ENCODE assay signal across 8 mouse cellular contexts in genomic region chr1:189007980-189008324, GRCm38 (mm10). TPM values are rescaled to one million over a fixed set of nuclear protein-coding genes. Genes with fewer than 3 reads are reported as not detected.
DNase-seq lines count a peak whose midpoint lies in the region; ATAC-seq and TF ChIP-seq lines count a peak whose summit lies in the region.

No protein-coding gene starts in this region.

- no peak overlapping the region; the same call in 1 of the 2 replicates for H3K4me2 ChIP-seq in limb, embryonic 11.5 days (ENCODE audit: low read depth, severe bottlenecking)

- TF ChIP-seq POLR2A in lung, adult 2 months (IDR thresholded peaks at IDR 0.05; ENCODE audit: borderline replicate concordance, extremely low read depth, low read depth, low read length), result no peak
- no peak for TF ChIP-seq POLR2A in olfactory bulb, adult 2 months (IDR thresholded peaks at IDR 0.05; ENCODE audit: insufficient read depth, low read depth, low read length)

- H3K9ac ChIP-seq in limb, embryonic 11.5 days (ENCODE audit: low read length), result no peak overlapping the region

- peak; percentile 26; the same call in 1 of the 2 replicates for ATAC-seq in limb, embryonic 11.5 days (ENCODE audit: insufficient number of reproducible peaks, low FRiP score, low TSS enrichment, low read depth)

- peaks cover 18% of the 10 kb centered on the region for H3K36me3 ChIP-seq in forebrain, embryonic 10.5 days (replicated peaks)
- H3K36me3 ChIP-seq in limb, embryonic 11.5 days (ENCODE audit: control insufficient read depth, insufficient read depth, low read length), result 0 out of 2 replicates have a peak, but pooled peaks cover 4% of the 10 kb centered on the region

- H3K27me3 ChIP-seq in forebrain, embryonic 10.5 days (ENCODE audit: poor library complexity, severe bottlenecking), result peaks cover 8% of the 10 kb centered on the region; the same call in 1 of the 2 replicates
- no peaks in the 10 kb centered on the region for H3K27me3 ChIP-seq in limb, embryonic 11.5 days (ENCODE audit: control insufficient read depth, insufficient read depth, low read length)

- no peak for TF ChIP-seq CTCF in lung, adult 2 months (IDR thresholded peaks at IDR 0.05; ENCODE audit: insufficient read depth, low read length)
- TF ChIP-seq CTCF in olfactory bulb, adult 2 months (IDR thresholded peaks at IDR 0.05; ENCODE audit: insufficient read depth, low read depth, low read length), result no peak

- DNase-seq in lung, adult 2 months, result no peak
- no peak for DNase-seq in lung, postnatal 36 days
- DNase-seq in forebrain, embryonic 10.5 days (ENCODE audit: extremely low spot score, low spot score), result no peak
- DNase-seq in limb, embryonic 11.5 days (ENCODE audit: low spot score), result no peak
- no peak for DNase-seq in adrenal gland, adult 2 months
- no peak for DNase-seq in cerebellum, adult 18-20 months
- no peak for DNase-seq in frontal cortex, postnatal 14 days (ENCODE audit: low spot score in 2 of 2)

- H3K9me3 ChIP-seq in forebrain, embryonic 10.5 days, result no peaks in the 10 kb centered on the region
- no peaks in the 10 kb centered on the region for H3K9me3 ChIP-seq in limb, embryonic 11.5 days (ENCODE audit: control insufficient read depth, low read length)

- H3K4me1 ChIP-seq in lung, adult 2 months (ENCODE audit: control insufficient read depth, insufficient read depth, low read length), result peaks cover 3% of the 10 kb centered on the region
- peaks cover 37% of the 10 kb centered on the region for H3K4me1 ChIP-seq in forebrain, embryonic 10.5 days
- peaks cover 3% of the 10 kb centered on the region; the same call in 1 of the 2 replicates for H3K4me1 ChIP-seq in limb, embryonic 11.5 days (ENCODE audit: control insufficient read depth, insufficient read depth, low read length)
- peaks cover 8% of the 10 kb centered on the region for H3K4me1 ChIP-seq in olfactory bulb, adult 2 months (ENCODE audit: control insufficient read depth, insufficient read depth, low read length)

- peak overlapping the region; percentile 97; the same call in 1 of the 2 replicates for H3K27ac ChIP-seq in forebrain, embryonic 10.5 days
- H3K27ac ChIP-seq in limb, embryonic 11.5 days (replicated peaks; ENCODE audit: low read depth, low read length), result no peak overlapping the region
- no peak overlapping the region for H3K27ac ChIP-seq in olfactory bulb, adult 2 months (ENCODE audit: insufficient read depth, low read depth, low read length)

- 40% methylated on average over 7 of the region's 7 CpGs for WGBS in lung, adult 2 months
- WGBS in forebrain, embryonic 10.5 days, result 46% methylated on average over 7 of the region's 7 CpGs
- whole genome bisulfite sequencing in limb, embryonic 11.5 days, result 49% methylated on average over 7 of the region's 7 CpGs
- 40% methylated on average over 7 of the region's 7 CpGs for WGBS in olfactory bulb, adult 2 months

- peak overlapping the region; percentile 77 for H3K4me3 ChIP-seq in lung, adult 2 months (replicated peaks; ENCODE audit: extremely low read depth, low read depth, low read length)
- peak overlapping the region; percentile 99 for H3K4me3 ChIP-seq in forebrain, embryonic 10.5 days
- peak overlapping the region; percentile 95 for H3K4me3 ChIP-seq in limb, embryonic 11.5 days (ENCODE audit: low read depth, low read length)
- H3K4me3 ChIP-seq in olfactory bulb, adult 2 months (ENCODE audit: insufficient read depth, low read depth, low read length), result peak overlapping the region; percentile 63

RNA-seq across cellular contexts. Expression of gene Kctd3, which starts 0.3 kb away (rescaled TPM):
- polyA plus RNA-seq in lung, adult 2 months (2012; rRNA removed), result 34.0 and 40.0 TPM in 2 replicates
- 27.4 and 27.9 TPM in 2 replicates for polyA plus RNA-seq in forebrain, embryonic 10.5 days (2016; fragmentation: Nextera tagmentation; extraction: Ambion mirVana)
- 37.6 and 38.2 TPM in 2 replicates for polyA plus RNA-seq in limb, embryonic 11.5 days (2014; fragmentation: Nextera tagmentation; extraction: Ambion mirVana)
- polyA plus RNA-seq in olfactory bulb, adult 2 months (2012; ENCODE audit: insufficient read depth, insufficient read length, low replicate concordance, missing spikeins), result not detected in 2 replicates
- total RNA-seq in adrenal gland, adult 2 months (2021), result 10 to 100 TPM; 21.8 to 40.9 TPM
- 41.9 and 45.9 TPM in 2 replicates for polyA plus RNA-seq in adrenal gland, adult 2 months (2012; rRNA removed)
